Mouse (Mus musculus) forebrain, embryonic 14.5 days (tissue): ENCODE data around the gene Tspan32. TPM values are rescaled to one million over a fixed set of nuclear protein-coding genes. Genes with fewer than 3 reads are reported as not detected.
A peak's percentile ranks its signal among the peaks of the same experiment; 100 is the strongest.

ENCODE experiments used
- ATAC-seq: fragments of 200-750 bp; cut with Nextera tagmentation; 2 replicates; pipeline ENCODE4 v1.8.0; 2017; ENCODE audit warnings: mild to moderate bottlenecking, moderate library complexity
- DNase-seq: peaks from one replicate; pipeline ENCODE4 v3.0.0-alpha.2; 2015; ENCODE audit warnings: low spot score
- H3K27ac ChIP-seq: fragments of 300-500 bp; sonication (generic); 2 replicates; pipeline ENCODE4 v1.5.1; 2014; ENCODE audit warnings: low read depth, mild to moderate bottlenecking, control low read depth, low read length, moderate library complexity
- H3K27me3 ChIP-seq: fragments of 300-500 bp; sonication (generic); replicated peaks from 2 replicates; pipeline ENCODE4 v1.6.1; 2014; ENCODE audit warnings: low read length, control low read depth, mixed read lengths; ENCODE audit not compliant: control insufficient read depth, insufficient read depth
- H3K36me3 ChIP-seq: fragments of 300-500 bp; sonication (generic); 2 replicates; pipeline ENCODE4 v1.6.1; 2014; ENCODE audit warnings: low read length, control low read depth; ENCODE audit not compliant: control insufficient read depth, insufficient read depth
- H3K4me1 ChIP-seq: fragments of 300-500 bp; sonication (generic); 2 replicates; pipeline ENCODE4 v1.6.1; 2014; ENCODE audit warnings: antibody characterized with exemption, low read length, control low read depth; ENCODE audit not compliant: control insufficient read depth, insufficient read depth
- H3K4me2 ChIP-seq: fragments of 300-500 bp; sonication (generic); 2 replicates; pipeline ENCODE4 v1.6.1; 2014; ENCODE audit warnings: mild to moderate bottlenecking, control low read depth, low read length
- H3K4me3 ChIP-seq: fragments of 300-500 bp; sonication (generic); 2 replicates; pipeline ENCODE4 v1.5.1; 2014; ENCODE audit warnings: low read depth, low read length, control low read depth
- H3K9ac ChIP-seq: fragments of 300-500 bp; sonication (generic); 2 replicates; pipeline ENCODE4 v1.6.1; 2014; ENCODE audit warnings: mild to moderate bottlenecking, low read length, control low read depth, moderate library complexity
- H3K9me3 ChIP-seq: fragments of 300-500 bp; sonication (generic); replicated peaks from 2 replicates; pipeline ENCODE4 v1.6.1; 2016; ENCODE audit warnings: low read length, control low read depth, mixed read lengths; ENCODE audit not compliant: control insufficient read depth
- WGBS: fragments of 180-500 bp; shearing (Covaris S2); extraction: QIAGEN DNeasy Blood & Tissue Kit; methylation state at CpG from one replicate; pipeline ENCODE4 v1.1.7; 2014; 5-methylcytosine and 5-hydroxymethylcytosine counted together
- polyA plus RNA-seq: library from polyadenylated mRNA; unstranded; fragments of >200 nt; fragmentation: Nextera tagmentation; extraction: Ambion mirVana; gene quantifications from 2 replicates; pipeline ENCODE4 v1.2.1, GENCODE M21; 2014

The Tspan32 gene
- polyA plus RNA-seq: 0.61 and 1.2 TPM in 2 replicates

GRCm38 (mm10) chr7:143004727-143005343 lies at the start of gene Tspan32:
Gene Tspan32 (plus strand): TSS chr7:143005046.
- ATAC-seq: no peak
- H3K36me3 ChIP-seq: no peaks in the 10 kb centered on the region
- WGBS: 82% methylated on average over 4 of the region's 4 CpGs

GRCm38 (mm10) chr7:142956018-142956417 lies 48.8 kb upstream of the Tspan32 start:
- Histone ChIP-seq H3K27ac (no peak overlapping the region), H3K4me1 (no peaks in the 10 kb centered on the region), H3K9ac (no peak overlapping the region), H3K9me3 (no peaks in the 10 kb centered on the region), H3K4me2 (no peak overlapping the region), H3K4me3 (no peak overlapping the region), H3K27me3 (no peaks in the 10 kb centered on the region), H3K36me3 (no peaks in the 10 kb centered on the region)
- no peak for ATAC-seq
- WGBS: 85% methylated on average over 2 of the region's 2 CpGs
- DNase-seq: no peak

More at GRCm38 (mm10) chr7:143004727-143005343, at the start of gene Tspan32:
- Histone ChIP-seq H3K9ac (no peak within 1 kb of the TSS), H3K27me3 (no peaks in the 10 kb centered on the region), H3K4me1 (0 out of 2 replicates have a peak, but pooled peaks cover 10% of the 10 kb centered on the region), H3K9me3 (no peaks in the 10 kb centered on the region), H3K4me3 (no peak within 1 kb of the TSS), H3K27ac (no peak within 1 kb of the TSS), H3K4me2 (no peak within 1 kb of the TSS)
- DNase-seq: no peak

GRCm38 (mm10) chr7:142958817-142959216 lies 46.0 kb upstream of the Tspan32 start:
- Histone ChIP-seq H3K27me3 (no peaks in the 10 kb centered on the region), H3K9ac (no peak overlapping the region), H3K4me1 (no peaks in the 10 kb centered on the region), H3K9me3 (no peaks in the 10 kb centered on the region), H3K4me2 (no peak overlapping the region), H3K4me3 (no peak overlapping the region), H3K36me3 (no peaks in the 10 kb centered on the region), H3K27ac (no peak overlapping the region)
- ATAC-seq (no peak), DNase-seq (no peak)
- WGBS: 100% methylated on average over 1 of the region's 1 CpGs

- H3K9ac ChIP-seq: no peak overlapping the region
- DNase-seq (no peak), ATAC-seq (no peak)
These were observed 45.1 kb upstream of the Tspan32 start for GRCm38 (mm10) chr7:142959752-142960151.

GRCm38 (mm10) chr7:142967414-142967883 lies 37.4 kb upstream of the Tspan32 start:
- Histone ChIP-seq H3K4me2 (peak overlapping the region; percentile 79), H3K27ac (no peak overlapping the region), H3K9ac (peak overlapping the region; percentile 35; the same call in 1 of the 2 replicates), H3K9me3 (no peaks in the 10 kb centered on the region), H3K27me3 (peaks cover 57% of the 10 kb centered on the region), H3K4me1 (peaks cover 7% of the 10 kb centered on the region), H3K4me3 (peak overlapping the region; percentile 40), H3K36me3 (no peaks in the 10 kb centered on the region)
- DNase-seq (peak; percentile 13), ATAC-seq (peak; percentile 43)
- WGBS: under 1% methylated on average over 36 of the region's 36 CpGs

More at GRCm38 (mm10) chr7:142959752-142960151, 45.1 kb upstream of the Tspan32 start:
- Histone ChIP-seq H3K4me3 (no peak overlapping the region), H3K36me3 (no peaks in the 10 kb centered on the region), H3K27ac (no peak overlapping the region), H3K27me3 (no peaks in the 10 kb centered on the region), H3K4me1 (no peaks in the 10 kb centered on the region), H3K4me2 (no peak overlapping the region), H3K9me3 (no peaks in the 10 kb centered on the region)
- 75% methylated on average over 4 of the region's 4 CpGs for WGBS

GRCm38 (mm10) chr7:142967884-142968808 lies 36.7 kb upstream of the Tspan32 start:
- peak overlapping the region; percentile 40 for H3K4me3 ChIP-seq
- WGBS: under 1% methylated on average over 86 of the region's 90 CpGs
- peak; percentile 91 for DNase-seq
- peak overlapping the region; percentile 79 for H3K4me2 ChIP-seq
- H3K27ac ChIP-seq: no peak overlapping the region
- no peaks in the 10 kb centered on the region for H3K36me3 ChIP-seq
- no peaks in the 10 kb centered on the region for H3K9me3 ChIP-seq
- peaks cover 57% of the 10 kb centered on the region for H3K27me3 ChIP-seq
- peak overlapping the region; percentile 35 for H3K9ac ChIP-seq
- ATAC-seq: peak; percentile 86
- peaks cover 7% of the 10 kb centered on the region for H3K4me1 ChIP-seq

GRCm38 (mm10) chr7:142968809-142969511 lies 35.9 kb upstream of the Tspan32 start, which contains the start of gene Ascl2:
Gene Ascl2 (minus strand): TSS chr7:142969264.
- peak; percentile 44 for DNase-seq
- no peaks in the 10 kb centered on the region for H3K36me3 ChIP-seq
- H3K9ac ChIP-seq: peak within 1 kb of the TSS; percentile 32
- peak within 1 kb of the TSS; percentile 40 for H3K4me3 ChIP-seq
- H3K4me1 ChIP-seq: peaks cover 7% of the 10 kb centered on the region
- peak within 1 kb of the TSS; percentile 79 for H3K4me2 ChIP-seq
- H3K9me3 ChIP-seq: no peaks in the 10 kb centered on the region
- peaks cover 57% of the 10 kb centered on the region for H3K27me3 ChIP-seq
- H3K27ac ChIP-seq: no peak within 1 kb of the TSS
- 0 out of 2 replicates have a peak, but pooled peaks have one; percentile 33 for ATAC-seq
- WGBS: under 1% methylated on average over 50 of the region's 51 CpGs

GRCm38 (mm10) chr7:142981908-142982307 lies 22.9 kb upstream of the Tspan32 start:
- ATAC-seq (no peak), DNase-seq (no peak)
- Histone ChIP-seq H3K4me2 (no peak overlapping the region), H3K4me3 (no peak overlapping the region), H3K27me3 (no peaks in the 10 kb centered on the region), H3K9me3 (no peaks in the 10 kb centered on the region), H3K9ac (no peak overlapping the region), H3K27ac (no peak overlapping the region), H3K4me1 (no peaks in the 10 kb centered on the region), H3K36me3 (no peaks in the 10 kb centered on the region)
- 82% methylated on average over 4 of the region's 4 CpGs for WGBS
